Mouse (Mus musculus): Measurements from ENCODE around the gene Ero1l. TPM values are rescaled to one million over a fixed set of nuclear protein-coding genes. Genes with fewer than 3 reads are reported as not detected.

Gene Ero1l
- polyA plus RNA-seq, 1 experiment from 2014 or later: 32.2 TPM

GRCm38 (mm10) chr14:45310101-45310500 lies 8.5 kb downstream of the Ero1l start:
- Histone ChIP-seq H3K4me3 (ENCODE audit: low read length) (no peak overlapping the region), H3K9me3 (replicated peaks; ENCODE audit: control insufficient read depth, low read length) (no peaks in the 10 kb centered on the region), H3K4me1 (ENCODE audit: control insufficient read depth, insufficient read depth, low read length) (peaks cover 12% of the 10 kb centered on the region), H3K9ac (ENCODE audit: low read length) (no peak overlapping the region), H3K36me3 (ENCODE audit: control insufficient read depth, insufficient read depth) (peaks cover 3% of the 10 kb centered on the region; the same call in 1 of the 2 replicates), H3K27me3 (ENCODE audit: control insufficient read depth, insufficient read depth, low read length) (no peaks in the 10 kb centered on the region), H3K4me2 (ENCODE audit: low read depth, low read length) (no peak overlapping the region), H3K27ac (ENCODE audit: low read length) (no peak overlapping the region)
- WGBS: 84% methylated on average over 14 of the region's 14 CpGs
- no peak for ATAC-seq (replicated peaks; ENCODE audit: extremely low read depth, insufficient read depth, low FRiP score)

- Histone ChIP-seq H3K27me3 (ENCODE audit: control insufficient read depth, insufficient read depth, low read length) (no peaks in the 10 kb centered on the region), H3K4me2 (ENCODE audit: low read depth, low read length) (no peak overlapping the region), H3K36me3 (ENCODE audit: control insufficient read depth, insufficient read depth) (peaks cover 5% of the 10 kb centered on the region; the same call in 1 of the 2 replicates), H3K4me3 (ENCODE audit: low read length) (no peak overlapping the region), H3K9me3 (replicated peaks; ENCODE audit: control insufficient read depth, low read length) (no peaks in the 10 kb centered on the region), H3K27ac (ENCODE audit: low read length) (no peak overlapping the region), H3K4me1 (ENCODE audit: control insufficient read depth, insufficient read depth, low read length) (peaks cover 12% of the 10 kb centered on the region), H3K9ac (ENCODE audit: low read length) (no peak overlapping the region)
- whole genome bisulfite sequencing: 71% methylated on average over 13 of the region's 13 CpGs
- no peak for ATAC-seq (replicated peaks; ENCODE audit: extremely low read depth, insufficient read depth, low FRiP score)
These were observed 8.9 kb downstream of the Ero1l start for GRCm38 (mm10) chr14:45309646-45310045.

- H3K4me2 ChIP-seq (ENCODE audit: low read depth, low read length): no peak overlapping the region
- H3K27me3 ChIP-seq (ENCODE audit: control insufficient read depth, insufficient read depth, low read length): no peaks in the 10 kb centered on the region
- H3K36me3 ChIP-seq (ENCODE audit: control insufficient read depth, insufficient read depth): peaks cover 12% of the 10 kb centered on the region; the same call in 1 of the 2 replicates
- ATAC-seq (replicated peaks; ENCODE audit: extremely low read depth, insufficient read depth, low FRiP score): no peak; the same call in 1 of the 2 replicates
- no peak overlapping the region for H3K4me3 ChIP-seq (ENCODE audit: low read length)
- no peaks in the 10 kb centered on the region for H3K9me3 ChIP-seq (replicated peaks; ENCODE audit: control insufficient read depth, low read length)
- peaks cover 8% of the 10 kb centered on the region for H3K4me1 ChIP-seq (ENCODE audit: control insufficient read depth, insufficient read depth, low read length)
- H3K9ac ChIP-seq (ENCODE audit: low read length): no peak overlapping the region
- no peak overlapping the region for H3K27ac ChIP-seq (ENCODE audit: low read length)
- WGBS: 81% methylated on average over 8 of the region's 8 CpGs
These were observed 10.8 kb downstream of the Ero1l start for GRCm38 (mm10) chr14:45307630-45308328.

GRCm38 (mm10) chr14:45305852-45306251 lies 12.7 kb downstream of the Ero1l start:
- no peak overlapping the region for H3K4me3 ChIP-seq (ENCODE audit: low read length)
- WGBS: 91% methylated on average over 5 of the region's 5 CpGs
- H3K27me3 ChIP-seq (ENCODE audit: control insufficient read depth, insufficient read depth, low read length): no peaks in the 10 kb centered on the region
- peaks cover 8% of the 10 kb centered on the region for H3K4me1 ChIP-seq (ENCODE audit: control insufficient read depth, insufficient read depth, low read length)
- H3K9me3 ChIP-seq (replicated peaks; ENCODE audit: control insufficient read depth, low read length): no peaks in the 10 kb centered on the region
- no peak overlapping the region for H3K4me2 ChIP-seq (ENCODE audit: low read depth, low read length)
- no peak for ATAC-seq (replicated peaks; ENCODE audit: extremely low read depth, insufficient read depth, low FRiP score)
- no peak overlapping the region for H3K27ac ChIP-seq (ENCODE audit: low read length)
- H3K9ac ChIP-seq (ENCODE audit: low read length): no peak overlapping the region
- peaks cover 18% of the 10 kb centered on the region for H3K36me3 ChIP-seq (ENCODE audit: control insufficient read depth, insufficient read depth)

DNA sequence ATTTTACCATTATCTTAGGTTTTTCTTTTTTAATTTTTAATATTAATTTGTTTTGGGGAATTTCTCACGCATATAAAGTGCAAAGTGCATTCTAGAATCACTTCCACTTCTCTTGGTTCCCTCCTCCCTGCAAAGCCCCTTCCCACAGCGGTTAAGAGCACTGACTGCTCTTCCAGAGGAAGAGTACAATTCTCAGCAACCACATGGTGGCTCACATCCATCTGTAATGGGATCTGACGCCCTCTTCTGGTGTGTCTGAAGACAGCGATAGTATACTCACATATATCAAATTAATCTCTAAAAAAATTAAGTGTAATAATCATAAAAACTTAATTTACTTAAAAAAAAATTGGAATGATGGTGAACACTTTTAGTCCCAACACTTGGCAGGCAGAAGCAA lies 14.2 kb downstream of the Ero1l start:
- no peak overlapping the region for H3K4me2 ChIP-seq (ENCODE audit: low read depth, low read length)
- ATAC-seq (replicated peaks; ENCODE audit: extremely low read depth, insufficient read depth, low FRiP score): no peak
- no peak overlapping the region for H3K27ac ChIP-seq (ENCODE audit: low read length)
- no peaks in the 10 kb centered on the region for H3K9me3 ChIP-seq (replicated peaks; ENCODE audit: control insufficient read depth, low read length)
- H3K36me3 ChIP-seq (ENCODE audit: control insufficient read depth, insufficient read depth): peaks cover 25% of the 10 kb centered on the region
- no peak overlapping the region for H3K9ac ChIP-seq (ENCODE audit: low read length)
- 73% methylated on average over 4 of the region's 4 CpGs for WGBS
- no peak overlapping the region for H3K4me3 ChIP-seq (ENCODE audit: low read length)
- no peaks in the 10 kb centered on the region for H3K27me3 ChIP-seq (ENCODE audit: control insufficient read depth, insufficient read depth, low read length)
- peaks cover under 1% of the 10 kb centered on the region for H3K4me1 ChIP-seq (ENCODE audit: control insufficient read depth, insufficient read depth, low read length)

- H3K4me3 ChIP-seq (ENCODE audit: low read length): no peak overlapping the region
- H3K27me3 ChIP-seq (ENCODE audit: control insufficient read depth, insufficient read depth, low read length): no peaks in the 10 kb centered on the region
- H3K36me3 ChIP-seq (ENCODE audit: control insufficient read depth, insufficient read depth): peaks cover 29% of the 10 kb centered on the region
- no peak overlapping the region for H3K27ac ChIP-seq (ENCODE audit: low read length)
- WGBS: 62% methylated on average over 4 of the region's 4 CpGs
- no peaks in the 10 kb centered on the region for H3K9me3 ChIP-seq (replicated peaks; ENCODE audit: control insufficient read depth, low read length)
- H3K9ac ChIP-seq (ENCODE audit: low read length): no peak overlapping the region
- H3K4me2 ChIP-seq (ENCODE audit: low read depth, low read length): no peak overlapping the region
- no peaks in the 10 kb centered on the region for H3K4me1 ChIP-seq (ENCODE audit: control insufficient read depth, insufficient read depth, low read length)
- no peak for ATAC-seq (replicated peaks; ENCODE audit: extremely low read depth, insufficient read depth, low FRiP score)
These were observed 14.6 kb downstream of the Ero1l start for GRCm38 (mm10) chr14:45303939-45304338.

DNA sequence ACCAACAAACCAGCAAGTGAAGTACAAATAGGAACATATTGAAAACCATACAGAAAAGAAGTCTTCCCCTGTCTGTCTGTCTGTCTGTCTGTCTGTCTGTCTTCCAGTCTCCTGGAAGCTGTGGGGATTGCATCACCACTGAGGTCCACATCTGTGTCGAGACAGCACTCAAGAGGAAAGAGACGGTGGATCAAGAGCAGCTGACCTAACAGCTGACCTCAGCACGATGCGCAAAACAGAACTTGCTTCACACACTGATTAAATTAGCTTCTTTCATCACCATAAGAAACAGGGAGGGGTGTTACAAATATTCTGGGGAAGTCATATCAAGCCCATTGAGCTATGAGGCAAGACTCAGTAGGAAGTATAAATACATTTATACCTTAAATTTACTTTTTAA lies 27.0 kb downstream of the Ero1l start:
- H3K9ac ChIP-seq (ENCODE audit: low read length): no peak overlapping the region
- no peaks in the 10 kb centered on the region for H3K4me1 ChIP-seq (ENCODE audit: control insufficient read depth, insufficient read depth, low read length)
- ATAC-seq (replicated peaks; ENCODE audit: extremely low read depth, insufficient read depth, low FRiP score): no peak
- H3K27ac ChIP-seq (ENCODE audit: low read length): no peak overlapping the region
- H3K27me3 ChIP-seq (ENCODE audit: control insufficient read depth, insufficient read depth, low read length): no peaks in the 10 kb centered on the region
- H3K9me3 ChIP-seq (replicated peaks; ENCODE audit: control insufficient read depth, low read length): no peaks in the 10 kb centered on the region
- no peak overlapping the region for H3K4me2 ChIP-seq (ENCODE audit: low read depth, low read length)
- no peak overlapping the region for H3K4me3 ChIP-seq (ENCODE audit: low read length)
- 75% methylated on average over 4 of the region's 4 CpGs for WGBS
- H3K36me3 ChIP-seq (ENCODE audit: control insufficient read depth, insufficient read depth): peaks cover 21% of the 10 kb centered on the region

DNA sequence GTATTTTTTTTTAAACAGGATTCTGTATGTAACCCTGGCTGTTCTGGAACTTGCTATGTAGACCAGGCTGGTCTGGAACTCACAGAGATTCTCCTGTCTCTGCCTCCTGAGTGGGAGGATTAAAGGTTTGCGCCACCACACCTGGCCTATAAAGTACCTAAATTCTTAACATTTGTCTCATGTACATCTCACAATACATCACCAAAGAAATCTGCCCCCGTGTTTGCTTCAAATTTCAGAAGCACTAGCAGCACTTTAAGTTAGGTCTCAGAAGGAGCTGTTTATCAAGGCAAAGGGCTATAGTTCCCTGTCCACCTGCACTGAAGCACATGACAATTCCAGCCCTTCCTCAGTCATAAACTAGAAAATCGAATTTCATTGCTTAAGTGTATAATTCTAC lies 36.5 kb downstream of the Ero1l start:
- Histone ChIP-seq H3K4me1 (ENCODE audit: control insufficient read depth, insufficient read depth, low read length) (no peaks in the 10 kb centered on the region), H3K4me3 (ENCODE audit: low read length) (no peak overlapping the region), H3K36me3 (ENCODE audit: control insufficient read depth, insufficient read depth) (peaks cover 6% of the 10 kb centered on the region), H3K27me3 (ENCODE audit: control insufficient read depth, insufficient read depth, low read length) (no peaks in the 10 kb centered on the region), H3K9me3 (replicated peaks; ENCODE audit: control insufficient read depth, low read length) (no peaks in the 10 kb centered on the region), H3K27ac (ENCODE audit: low read length) (no peak overlapping the region), H3K9ac (ENCODE audit: low read length) (no peak overlapping the region), H3K4me2 (ENCODE audit: low read depth, low read length) (no peak overlapping the region)
- 83% methylated on average over 3 of the region's 3 CpGs for WGBS
- ATAC-seq (replicated peaks; ENCODE audit: extremely low read depth, insufficient read depth, low FRiP score): no peak

DNA sequence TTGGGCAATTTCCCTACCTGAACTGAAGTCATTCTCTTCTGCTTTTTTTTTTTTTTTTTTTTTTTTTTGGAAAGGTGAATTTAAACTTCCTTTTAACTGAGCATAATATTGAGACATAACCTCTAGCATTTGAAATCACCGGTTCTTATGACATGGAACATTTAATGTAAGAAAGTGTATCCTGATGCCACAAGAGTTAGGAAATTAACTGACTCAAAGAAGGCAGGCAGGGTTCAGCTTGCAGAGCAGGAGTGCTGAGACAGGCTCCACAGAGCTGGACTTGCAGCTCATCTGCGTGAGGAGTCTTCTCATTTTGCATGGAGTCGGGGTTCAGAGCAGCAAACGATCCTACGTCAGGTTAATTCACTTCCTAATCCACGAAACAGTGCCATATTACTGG lies 42.8 kb downstream of the Ero1l start:
- ATAC-seq (replicated peaks; ENCODE audit: extremely low read depth, insufficient read depth, low FRiP score): no peak
- Histone ChIP-seq H3K9me3 (replicated peaks; ENCODE audit: control insufficient read depth, low read length) (no peaks in the 10 kb centered on the region), H3K4me3 (ENCODE audit: low read length) (no peak overlapping the region), H3K4me2 (ENCODE audit: low read depth, low read length) (no peak overlapping the region), H3K27ac (ENCODE audit: low read length) (no peak overlapping the region), H3K36me3 (ENCODE audit: control insufficient read depth, insufficient read depth) (no peaks in the 10 kb centered on the region), H3K4me1 (ENCODE audit: control insufficient read depth, insufficient read depth, low read length) (no peaks in the 10 kb centered on the region), H3K9ac (ENCODE audit: low read length) (no peak overlapping the region), H3K27me3 (ENCODE audit: control insufficient read depth, insufficient read depth, low read length) (no peaks in the 10 kb centered on the region)
- 86% methylated on average over 6 of the region's 6 CpGs for WGBS
